Mouse (Mus musculus) CH12.LX (cell line): ENCODE measurements around the gene Focad. TPM values are rescaled to one million over a fixed set of nuclear protein-coding genes. Genes with fewer than 3 reads are reported as not detected.

Source experiments
- DNase-seq: peaks from one replicate; pipeline ENCODE4 v3.0.0-alpha.2; 2013; ENCODE audit errors: extremely low read depth
- H3K27ac ChIP-seq: 2 replicates; pipeline ENCODE4 v1.5.1; 2012; ENCODE audit warnings: low read depth, mild to moderate bottlenecking, control low read depth, moderate library complexity; ENCODE audit not compliant: insufficient read depth
- H3K27me3 ChIP-seq: replicated peaks from 2 replicates; pipeline ENCODE3; 2012; ENCODE audit warnings: inconsistent platforms
- H3K36me3 ChIP-seq, 2 experiments: replicated peaks in 1 of 2; 2 replicates each; pipeline versions ENCODE3 to v1.6.1; 2012; ENCODE audit warnings: inconsistent platforms in 1 of 2, low read length in 1 of 2, mild to moderate bottlenecking in 1 of 2, mixed read lengths in 1 of 2, moderate library complexity in 1 of 2; ENCODE audit not compliant: control insufficient read depth in 1 of 2, insufficient read depth in 1 of 2
- H3K4me1 ChIP-seq, 2 experiments: 2 replicates each; pipeline ENCODE4 v1.6.1; 2012; ENCODE audit warnings: inconsistent platforms in 1 of 2, moderate library complexity in 1 of 2; ENCODE audit not compliant: insufficient read depth in 2 of 2, control insufficient read depth in 1 of 2
- H3K4me2 ChIP-seq: 2 replicates; pipeline ENCODE4 v1.6.1; 2012; ENCODE audit warnings: low read depth, mild to moderate bottlenecking, control low read depth; ENCODE audit not compliant: poor library complexity, insufficient read depth, severe bottlenecking
- H3K4me3 ChIP-seq, 3 experiments: fragments of 150-350 bp in 1 of 3; sonication (generic) in 1 of 3; replicated peaks in 1 of 3; 2 replicates each; pipeline versions ENCODE3 to v1.5.1; 2011 to 2012; ENCODE audit warnings: low read depth in 2 of 3, low read length in 2 of 3, mild to moderate bottlenecking in 2 of 3, moderate library complexity in 2 of 3, control low read depth in 1 of 3, improper control_type of control experiment in 1 of 3, inconsistent platforms in 1 of 3, mixed read lengths in 1 of 3; ENCODE audit not compliant: poor library complexity in 1 of 3
- H3K79me2 ChIP-seq: replicated peaks from 2 replicates; pipeline ENCODE4 v1.6.1; 2012; ENCODE audit warnings: mild to moderate bottlenecking, moderate library complexity; ENCODE audit not compliant: control insufficient read depth, poor library complexity, insufficient read depth, severe bottlenecking; ENCODE audit errors: extremely low read depth
- H3K9ac ChIP-seq: 2 replicates; pipeline ENCODE4 v1.6.1; 2012; ENCODE audit warnings: low read depth, mild to moderate bottlenecking, control low read depth, moderate library complexity; ENCODE audit not compliant: insufficient read depth
- H3K9me3 ChIP-seq: replicated peaks from 2 replicates; pipeline ENCODE3; 2012; ENCODE audit warnings: low read length, inconsistent platforms, mixed read lengths
- CHD1 ChIP-seq: IDR thresholded peaks from 2 replicates; pipeline ENCODE4 v1.6.1; 2012; ENCODE audit warnings: low read depth, low read length, improper control_type of control experiment, inconsistent platforms
- CTCF ChIP-seq, 2 experiments: IDR thresholded peaks in 1 of 2; conservative IDR thresholded peaks in 1 of 2; 2 replicates each; pipeline ENCODE4 v1.5.1; 2011 to 2012; ENCODE audit warnings: low read depth in 2 of 2, low read length in 2 of 2, improper control_type of control experiment in 1 of 2, inconsistent platforms in 1 of 2, mild to moderate bottlenecking in 1 of 2, moderate library complexity in 1 of 2
- ETS1 ChIP-seq: conservative IDR thresholded peaks from 2 replicates; pipeline ENCODE4 v1.6.1; 2012; ENCODE audit warnings: low read depth, mild to moderate bottlenecking, inconsistent platforms, low read length, improper control_type of control experiment, moderate library complexity
- IRF4 ChIP-seq: IDR thresholded peaks from 2 replicates; pipeline ENCODE4 v1.6.1; 2014; ENCODE audit warnings: low read depth, mild to moderate bottlenecking, inconsistent platforms, low read length, improper control_type of control experiment
- MAZ ChIP-seq: IDR thresholded peaks from 2 replicates; pipeline ENCODE4 v1.6.1; 2012; ENCODE audit warnings: low read depth, mild to moderate bottlenecking, inconsistent platforms, low read length, improper control_type of control experiment, moderate library complexity
- MEF2A ChIP-seq: IDR thresholded peaks from 2 replicates; pipeline ENCODE4 v1.6.1; 2014; ENCODE audit warnings: low read depth, mild to moderate bottlenecking, inconsistent platforms, low read length, improper control_type of control experiment, borderline replicate concordance
- MXI1 ChIP-seq: IDR thresholded peaks from 2 replicates; pipeline ENCODE4 v1.6.1; 2011; ENCODE audit warnings: mild to moderate bottlenecking, low read depth, low read length, improper control_type of control experiment
- MYC ChIP-seq: IDR thresholded peaks from 2 replicates; pipeline ENCODE4 v1.6.1; 2011; ENCODE audit warnings: low read depth, mild to moderate bottlenecking, improper control_type of control experiment, low read length
- POLR2A ChIP-seq: IDR thresholded peaks from 2 replicates; pipeline ENCODE4 v1.6.1; 2011; ENCODE audit warnings: low read depth, mild to moderate bottlenecking, improper control_type of control experiment, low read length
- TCF12 ChIP-seq: IDR thresholded peaks from 2 replicates; pipeline ENCODE4 v1.6.1; 2014; ENCODE audit warnings: low read depth, mild to moderate bottlenecking, inconsistent platforms, low read length, improper control_type of control experiment
- USF1 ChIP-seq: IDR thresholded peaks from 2 replicates; pipeline ENCODE4 v1.6.1; 2014; ENCODE audit warnings: low read depth, mild to moderate bottlenecking, inconsistent platforms, low read length, improper control_type of control experiment
- USF2 ChIP-seq: conservative IDR thresholded peaks from 2 replicates; pipeline ENCODE4 v1.6.1; 2011; ENCODE audit warnings: low read depth, low read length, improper control_type of control experiment
- ZC3H11A ChIP-seq: IDR thresholded peaks from 2 replicates; pipeline ENCODE4 v1.6.1; 2012; ENCODE audit warnings: low read depth, mild to moderate bottlenecking, inconsistent platforms, low read length, improper control_type of control experiment
- ZNF384 ChIP-seq: IDR thresholded peaks from 2 replicates; pipeline ENCODE4 v1.6.1; 2012; ENCODE audit warnings: low read depth, low read length, improper control_type of control experiment, inconsistent platforms
- dilution Hi-C: fragments of 300-500 bp; cut with MboI; formaldehyde crosslinking; loops from 2 replicates; pipeline ENCODE4 v1.14.3; 2020; ENCODE audit warnings: low sequenced_read_pairs; ENCODE audit not compliant: extremely low pct_unique_long_range_greater_than_20kb, extremely low pct_ligation_motif_present
- in situ Hi-C: fragments of 300-500 bp; cut with MboI; formaldehyde crosslinking; loops from 3 replicates; pipeline ENCODE4 v1.14.3; 2019; ENCODE audit warnings: low sequenced_read_pairs, low pct_ligation_motif_present, low pct_unique_long_range_greater_than_20kb, mixed read lengths
- polyA plus RNA-seq: library from polyadenylated mRNA; unstranded; fragments of >175 nt; gene quantifications from 2 replicates; pipeline ENCODE4 v1.2.1, GENCODE M21; 2012; ENCODE audit warnings: low read depth; ENCODE audit not compliant: insufficient read length
- total RNA-seq, 2 experiments: library from RNA; depleted of rRNA; stranded (reverse); fragments of 300-350 nt in 1 of 2; fragments of >200 nt in 1 of 2; gene quantifications; 2 replicates each; pipeline ENCODE4 v1.2.3; 2012 to 2014

The Focad gene
- total and polyA plus RNA-seq, 3 experiments: 17.3 to 18.9 (median 18.2) TPM

DNA sequence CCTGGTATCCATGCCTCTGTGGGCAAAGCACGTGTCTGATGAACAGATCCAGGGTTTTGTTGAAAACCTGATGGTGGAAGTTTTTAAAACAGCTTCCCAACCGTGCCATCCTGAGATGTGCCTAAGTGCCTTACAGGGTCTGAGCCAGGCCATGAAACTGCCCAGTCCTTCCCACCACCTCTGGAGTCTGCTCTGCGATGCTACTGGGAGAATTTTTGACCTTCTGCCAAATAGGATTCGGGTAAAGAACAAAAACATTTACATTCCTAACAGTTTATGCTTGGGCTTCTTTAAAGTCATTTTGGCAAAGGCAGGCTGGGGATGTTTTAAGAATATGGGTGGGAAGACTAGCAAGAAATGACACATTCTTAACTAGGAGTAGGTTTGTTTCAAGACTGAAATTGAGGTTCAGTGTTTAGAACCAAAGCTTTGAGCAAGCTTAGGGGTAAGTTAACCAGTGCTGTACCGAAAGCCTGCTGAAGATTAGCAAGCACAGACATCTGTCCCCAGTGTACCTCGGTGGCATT lies 302.6 kb downstream of the Focad start:
- H3K9ac ChIP-seq: no peak overlapping the region
- H3K4me1 ChIP-seq: peaks cover 0 to 11% of the 10 kb centered on the region in 2 experiments; a peak in 2 of 4 replicates
- peaks cover 0 to 25% of the 10 kb centered on the region in 2 experiments for H3K36me3 ChIP-seq
- no peak overlapping the region for H3K27ac ChIP-seq
- no peak overlapping the region for H3K4me2 ChIP-seq
- no peak for TF ChIP-seq CTCF (conservative IDR thresholded peaks at IDR 0.05 in 1 of 2, IDR thresholded peaks at IDR 0.05 in 1 of 2; ENCODE audit: low read depth in 2 of 2, low read length in 2 of 2)
- TF ChIP-seq USF1: no peak
- no peak for TF ChIP-seq CHD1
- no peak for TF ChIP-seq ZC3H11A
- no peak for TF ChIP-seq MXI1
- TF ChIP-seq USF2: no peak
- TF ChIP-seq IRF4: no peak
- H3K27me3 ChIP-seq: no peaks in the 10 kb centered on the region
- no peaks in the 10 kb centered on the region for H3K9me3 ChIP-seq
- no peak for DNase-seq
- dilution Hi-C loops: no loop called here
- no peaks in the 10 kb centered on the region for H3K79me2 ChIP-seq
- in situ Hi-C loops: no loop called here
- no peak overlapping the region for H3K4me3 ChIP-seq

DNA sequence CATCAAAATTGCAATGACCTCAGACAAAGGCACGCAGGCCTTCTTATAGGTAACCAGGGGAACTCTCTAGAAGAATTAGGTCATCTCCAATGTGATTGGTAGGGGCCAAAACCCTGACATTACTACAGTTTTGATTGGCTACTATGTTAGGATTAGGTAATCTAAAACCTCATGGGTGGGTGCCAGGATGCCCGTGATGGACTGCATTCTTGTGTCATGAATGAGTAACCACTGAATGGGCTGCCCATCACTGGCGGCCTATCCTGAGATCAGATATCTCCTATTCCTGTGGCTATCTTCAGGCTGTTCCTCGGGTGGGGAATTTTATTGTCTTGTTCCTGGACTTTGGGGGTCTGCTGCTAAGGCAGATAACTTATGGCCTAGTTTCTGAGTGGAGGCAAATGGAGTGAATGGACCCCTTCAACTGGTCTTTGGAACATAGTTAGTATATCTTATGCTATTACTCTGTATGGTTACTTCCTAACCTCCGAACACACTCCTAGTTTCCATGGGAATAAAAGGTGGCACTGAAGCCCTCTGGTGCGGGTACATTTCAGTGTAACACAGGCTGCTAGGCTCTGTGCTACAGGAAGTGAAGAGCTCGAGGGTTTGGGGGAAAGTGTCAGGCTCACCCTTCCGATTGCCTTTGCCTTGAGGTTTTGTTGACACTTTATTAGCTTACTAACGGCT lies 306.0 kb downstream of the Focad start:
- no peak for TF ChIP-seq TCF12
- no peak for TF ChIP-seq MEF2A
- no peak for TF ChIP-seq ETS1
- TF ChIP-seq ZNF384: no peak
- TF ChIP-seq MAZ: no peak
- TF ChIP-seq MYC: no peak
- no peak for TF ChIP-seq POLR2A
- H3K4me2 ChIP-seq: no peak overlapping the region
- no peak overlapping the region for H3K9ac ChIP-seq
- no peaks in the 10 kb centered on the region for H3K27me3 ChIP-seq
- H3K9me3 ChIP-seq: no peaks in the 10 kb centered on the region
- dilution Hi-C loops: no loop called here
- H3K27ac ChIP-seq: no peak overlapping the region
- no peak overlapping the region for H3K4me3 ChIP-seq
- H3K79me2 ChIP-seq: no peaks in the 10 kb centered on the region
- H3K4me1 ChIP-seq: peaks cover 0 to 11% of the 10 kb centered on the region in 2 experiments; a peak in 2 of 4 replicates
- in situ Hi-C loops: no loop called here
- DNase-seq: no peak
- H3K36me3 ChIP-seq: peaks cover 2 to 10% of the 10 kb centered on the region in 2 experiments
